Mouse (Mus musculus): ENCODE measurements around the gene Kif1b.

Kif1b gene

GRCm38 (mm10) chr4:149138515-149138914 lies 169.0 kb downstream of the Kif1b start:
- in situ Hi-C loops (cut with MboI, MseI), result no loop called here

GRCm38 (mm10) chr4:149136982-149137770 lies 170.3 kb downstream of the Kif1b start, which contains the start of gene Cenps:
TSS of gene Cenps (minus strand) at chr4:149137629.
- in situ Hi-C loops (cut with MboI, MseI), result no loop called here

- in situ Hi-C loops (cut with MboI, MseI), result no loop called here
Measured at GRCm38 (mm10) chr4:149136116-149136850, 171.2 kb downstream of the Kif1b start.

GRCm38 (mm10) chr4:149133395-149133794 lies 174.1 kb downstream of the Kif1b start:
- in situ Hi-C loops (cut with MboI, MseI), result no loop called here

- in situ Hi-C loops (cut with MboI, MseI), result no loop called here
Measured at GRCm38 (mm10) chr4:149131789-149132565, 175.5 kb downstream of the Kif1b start.

- in situ Hi-C loops (cut with MboI, MseI), result no loop called here
Measured at GRCm38 (mm10) chr4:149131021-149131752, 176.3 kb downstream of the Kif1b start.

GRCm38 (mm10) chr4:149128467-149128866 lies 179.0 kb downstream of the Kif1b start:
- in situ Hi-C loops (cut with MboI, MseI), result no loop called here

GRCm38 (mm10) chr4:149126663-149127062 lies 180.8 kb downstream of the Kif1b start, which contains the start of gene Cort:
TSS of gene Cort (minus strand) at chr4:149126763.
- in situ Hi-C loops (cut with MboI, MseI), result no loop called here

Data from regulatory T cell (primary cell).